ENCODE assay signal across 16 mouse cellular contexts in genomic region chr4:106091927-106092675, GRCm38 (mm10).
DNase-seq lines count a peak whose midpoint lies in the region; ATAC-seq and TF ChIP-seq lines count a peak whose summit lies in the region.
"Had no signal": no experiment of that assay in that cellular context is flagged by ENCODE, and none has a peak within 500 bp of the region (broad histone marks: within the 10 kb centered on the region; RNA-seq: fewer than 3 reads in every experiment).

No protein-coding gene starts in this region.

- TF ChIP-seq POLR2A in brain, embryonic 14.5 days (IDR thresholded peaks at IDR 0.05; ENCODE audit: borderline replicate concordance, extremely low read depth, insufficient read depth, insufficient read length, poor library complexity, severe bottlenecking): no peak

- 57% methylated on average over 9 of the region's 9 CpGs for WGBS in embryonic facial prominence, embryonic 10.5 days
- WGBS in limb, embryonic 11.5 days: 2% methylated on average over 9 of the region's 9 CpGs

- no peak for TF ChIP-seq CTCF in brain, embryonic 14.5 days (IDR thresholded peaks at IDR 0.05; ENCODE audit: borderline replicate concordance, extremely low read depth, insufficient read depth, insufficient read length)

- H3K9ac ChIP-seq in limb, embryonic 11.5 days (ENCODE audit: low read length): no peak overlapping the region; the same call in 1 of the 2 replicates
- H3K9ac ChIP-seq: heart, embryonic 15.5 days; hindbrain, embryonic 13.5 days; lung, embryonic 14.5 days had no signal

- H3K36me3 ChIP-seq in embryonic facial prominence, embryonic 10.5 days (replicated peaks): no peaks in the 10 kb centered on the region
- H3K36me3 ChIP-seq in limb, embryonic 11.5 days (ENCODE audit: control insufficient read depth, insufficient read depth, low read length): no peaks in the 10 kb centered on the region
- H3K36me3 ChIP-seq: heart, embryonic 15.5 days; hindbrain, embryonic 13.5 days; midbrain, embryonic 10.5 days had no signal

- DNase-seq in brain, embryonic 14.5 days (ENCODE audit: low read depth): peak; percentile 19
- no peak for DNase-seq in embryonic facial prominence, embryonic 10.5 days (ENCODE audit: low spot score)
- DNase-seq in kidney, adult 9 months: peak; percentile 84
- peak; percentile 76 for DNase-seq in limb, embryonic 11.5 days (ENCODE audit: low spot score)
- no peak for DNase-seq in left cerebral cortex, adult 8-10 months (ENCODE audit: low spot score in 2 of 2)
- no peak for DNase-seq in T-cell, adult 2 months (ENCODE audit: low spot score)
- DNase-seq in left cerebral cortex, adult 18-20 months (ENCODE audit: low spot score in 2 of 2): no peak
- DNase-seq: adrenal gland, adult 8-10 months; cerebellum, postnatal 14 days; gastrocnemius, postnatal 10 days; left cerebral cortex, postnatal 4 days; lung, embryonic 14.5 days; right cerebral cortex, postnatal 4 days had no signal

- H3K27me3 ChIP-seq in embryonic facial prominence, embryonic 10.5 days (replicated peaks; ENCODE audit: low read depth, poor library complexity, severe bottlenecking): no peaks in the 10 kb centered on the region
- H3K27me3 ChIP-seq in limb, embryonic 11.5 days (ENCODE audit: control insufficient read depth, insufficient read depth, low read length): no peaks in the 10 kb centered on the region
- H3K27me3 ChIP-seq: heart, embryonic 15.5 days; hindbrain, embryonic 13.5 days had no signal

- peak overlapping the region; percentile 35 for H3K27ac ChIP-seq in embryonic facial prominence, embryonic 10.5 days (replicated peaks)
- peak overlapping the region; percentile 76 for H3K27ac ChIP-seq in limb, embryonic 11.5 days (replicated peaks; ENCODE audit: low read depth, low read length)
- H3K27ac ChIP-seq: heart, embryonic 15.5 days; hindbrain, embryonic 13.5 days; midbrain, embryonic 10.5 days had no signal

- H3K4me2 ChIP-seq in limb, embryonic 11.5 days (ENCODE audit: low read depth, severe bottlenecking): no peak overlapping the region
- H3K4me2 ChIP-seq: heart, embryonic 15.5 days; hindbrain, embryonic 13.5 days; lung, embryonic 14.5 days had no signal

- no peak overlapping the region for H3K4me3 ChIP-seq in embryonic facial prominence, embryonic 10.5 days
- H3K4me3 ChIP-seq in limb, embryonic 11.5 days (ENCODE audit: low read depth, low read length): no peak overlapping the region
- H3K4me3 ChIP-seq: heart, embryonic 15.5 days; hindbrain, embryonic 13.5 days; midbrain, embryonic 10.5 days had no signal

- peaks cover 27% of the 10 kb centered on the region for H3K4me1 ChIP-seq in embryonic facial prominence, embryonic 10.5 days
- H3K4me1 ChIP-seq in limb, embryonic 11.5 days (ENCODE audit: control insufficient read depth, insufficient read depth, low read length): peaks cover 14% of the 10 kb centered on the region
- H3K4me1 ChIP-seq: midbrain, embryonic 10.5 days had no signal

- H3K9me3 ChIP-seq in embryonic facial prominence, embryonic 10.5 days: no peaks in the 10 kb centered on the region
- no peaks in the 10 kb centered on the region for H3K9me3 ChIP-seq in limb, embryonic 11.5 days (ENCODE audit: control insufficient read depth, low read length)
- H3K9me3 ChIP-seq: heart, embryonic 15.5 days; hindbrain, embryonic 13.5 days; midbrain, embryonic 10.5 days had no signal

- peak; percentile 91 for ATAC-seq in limb, embryonic 11.5 days (ENCODE audit: insufficient number of reproducible peaks, low FRiP score, low TSS enrichment, low read depth)

Comparison
In these comparisons a context has a peak if more than half of its experiments do, and no peak if none do; other contexts are left out.
1. DNase-seq: peak in brain, embryonic 14.5 days (single experiment), kidney, adult 9 months (single experiment) and limb, embryonic 11.5 days (single experiment); none in embryonic facial prominence, embryonic 10.5 days (single experiment), left cerebral cortex, adult 8-10 months (0 of 2), T-cell, adult 2 months (single experiment) and left cerebral cortex, adult 18-20 months (0 of 2).